Mouse (Mus musculus) forebrain, embryonic 13.5 days (tissue): ENCODE results near the gene Ctdnep1. TPM values are rescaled to one million over a fixed set of nuclear protein-coding genes. Genes with fewer than 3 reads are reported as not detected.
A peak's percentile ranks its signal among the peaks of the same experiment; 100 is the strongest.

ENCODE experiments used
- ATAC-seq: fragments of 200-750 bp; cut with Nextera tagmentation; 2 replicates; pipeline ENCODE4 v1.8.0; 2017
- H3K27ac ChIP-seq: fragments of 300-500 bp; sonication (generic); 2 replicates; pipeline ENCODE4 v1.5.1; 2015; ENCODE audit warnings: inconsistent platforms, mild to moderate bottlenecking, moderate library complexity
- H3K27me3 ChIP-seq: fragments of 300-500 bp; sonication (generic); 2 replicates; pipeline ENCODE4 v1.6.1; 2015; ENCODE audit warnings: mild to moderate bottlenecking, inconsistent platforms
- H3K36me3 ChIP-seq: fragments of 300-500 bp; sonication (generic); 2 replicates; pipeline ENCODE4 v1.6.1; 2015; ENCODE audit warnings: mild to moderate bottlenecking, inconsistent platforms; ENCODE audit not compliant: poor library complexity, severe bottlenecking
- H3K4me1 ChIP-seq: fragments of 300-500 bp; sonication (generic); 2 replicates; pipeline ENCODE4 v1.6.1; 2015; ENCODE audit warnings: inconsistent platforms
- H3K4me2 ChIP-seq: fragments of 300-500 bp; sonication (generic); 2 replicates; pipeline ENCODE4 v1.6.1; 2015; ENCODE audit warnings: inconsistent platforms, mild to moderate bottlenecking, moderate library complexity
- H3K4me3 ChIP-seq: fragments of 300-500 bp; sonication (generic); 2 replicates; pipeline ENCODE4 v1.5.1; 2015; ENCODE audit warnings: mild to moderate bottlenecking, inconsistent platforms
- H3K9ac ChIP-seq: fragments of 300-500 bp; sonication (generic); 2 replicates; pipeline ENCODE4 v1.6.1; 2015; ENCODE audit warnings: mild to moderate bottlenecking, inconsistent platforms
- H3K9me3 ChIP-seq: fragments of 300-500 bp; sonication (generic); replicated peaks from 2 replicates; pipeline ENCODE4 v1.6.1; 2016; ENCODE audit warnings: inconsistent platforms
- WGBS: fragments of 180-500 bp; shearing (Covaris S2); methylation state at CpG from one replicate; pipeline ENCODE4 v1.1.7; 2015; 5-methylcytosine and 5-hydroxymethylcytosine counted together
- polyA plus RNA-seq: library from polyadenylated mRNA; unstranded; fragments of >200 nt; fragmentation: Nextera tagmentation; extraction: Ambion mirVana; gene quantifications from 2 replicates; pipeline ENCODE4 v1.2.1, GENCODE M21; 2015

The Ctdnep1 gene
- polyA plus RNA-seq, 1 experiment from 2014 or later: 21.1 TPM

DNA sequence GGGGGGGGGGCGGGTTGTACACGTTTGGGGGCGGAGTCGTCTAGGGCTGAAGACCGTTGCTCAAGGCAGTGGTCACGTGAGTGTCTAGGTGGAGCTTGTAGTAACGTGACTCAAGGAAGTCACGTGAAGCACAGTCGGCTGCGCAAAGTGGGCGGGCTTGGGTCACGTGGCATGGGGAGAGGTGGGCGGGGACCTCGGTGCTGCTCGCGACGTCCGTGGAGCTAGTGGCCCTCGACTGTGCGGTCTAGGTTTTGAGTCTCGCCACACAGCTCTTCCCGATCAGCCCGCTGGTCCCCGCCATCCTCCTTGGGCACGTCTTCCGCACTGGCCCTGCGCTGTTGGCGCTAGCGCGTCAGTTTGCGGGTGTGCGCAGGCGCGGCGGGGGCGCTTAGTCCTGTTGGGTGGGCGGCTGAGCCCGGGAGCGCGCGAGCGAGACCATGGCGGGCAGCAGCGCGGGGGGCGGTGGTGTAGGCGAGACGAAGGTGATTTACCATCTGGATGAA is 19.5 kb downstream of the Ctdnep1 start, which contains the start of gene Dvl2:
Dvl2 (plus strand) TSS at position 200 of the 503 bp plus-strand sequence.
- Histone ChIP-seq H3K9ac (peak within 1 kb of the TSS; percentile 86), H3K4me2 (peak within 1 kb of the TSS; percentile 88), H3K36me3 (peaks cover 38% of the 10 kb centered on the region), H3K27me3 (no peaks in the 10 kb centered on the region), H3K4me3 (peak within 1 kb of the TSS; percentile 69), H3K4me1 (peaks cover 53% of the 10 kb centered on the region), H3K27ac (peak within 1 kb of the TSS; percentile 95), H3K9me3 (no peaks in the 10 kb centered on the region)
- peak; percentile 67 for ATAC-seq
- WGBS: under 1% methylated on average over 48 of the region's 48 CpGs

GRCm38 (mm10) chr11:70001159-70001558 is 20.2 kb downstream of the Ctdnep1 start:
- Histone ChIP-seq H3K4me1 (peaks cover 53% of the 10 kb centered on the region), H3K4me3 (peak overlapping the region; percentile 69), H3K9ac (peak overlapping the region; percentile 86), H3K36me3 (peaks cover 45% of the 10 kb centered on the region), H3K27me3 (no peaks in the 10 kb centered on the region), H3K9me3 (no peaks in the 10 kb centered on the region), H3K27ac (peak overlapping the region; percentile 95), H3K4me2 (peak overlapping the region; percentile 88)
- 16% methylated on average over 8 of the region's 8 CpGs for WGBS
- ATAC-seq: no peak

- Histone ChIP-seq H3K4me2 (peak overlapping the region; percentile 88), H3K9me3 (no peaks in the 10 kb centered on the region), H3K4me1 (peaks cover 53% of the 10 kb centered on the region), H3K27me3 (no peaks in the 10 kb centered on the region), H3K9ac (peak overlapping the region; percentile 86), H3K27ac (no peak overlapping the region), H3K4me3 (peak overlapping the region; percentile 69), H3K36me3 (peaks cover 52% of the 10 kb centered on the region)
- ATAC-seq: no peak
Observed at GRCm38 (mm10) chr11:70001865-70002264, 20.9 kb downstream of the Ctdnep1 start.

- 95% methylated on average over 2 of the region's 2 CpGs for WGBS
- ATAC-seq: no peak
- peak overlapping the region; percentile 88 for H3K4me2 ChIP-seq
- no peaks in the 10 kb centered on the region for H3K27me3 ChIP-seq
- H3K9me3 ChIP-seq: no peaks in the 10 kb centered on the region
- H3K9ac ChIP-seq: peak overlapping the region; percentile 34; the same call in 1 of the 2 replicates
- no peak overlapping the region for H3K27ac ChIP-seq
- peaks cover 58% of the 10 kb centered on the region for H3K36me3 ChIP-seq
- H3K4me3 ChIP-seq: peak overlapping the region; percentile 69
- H3K4me1 ChIP-seq: peaks cover 50% of the 10 kb centered on the region
Observed at GRCm38 (mm10) chr11:70002471-70002870, 21.5 kb downstream of the Ctdnep1 start.

DNA sequence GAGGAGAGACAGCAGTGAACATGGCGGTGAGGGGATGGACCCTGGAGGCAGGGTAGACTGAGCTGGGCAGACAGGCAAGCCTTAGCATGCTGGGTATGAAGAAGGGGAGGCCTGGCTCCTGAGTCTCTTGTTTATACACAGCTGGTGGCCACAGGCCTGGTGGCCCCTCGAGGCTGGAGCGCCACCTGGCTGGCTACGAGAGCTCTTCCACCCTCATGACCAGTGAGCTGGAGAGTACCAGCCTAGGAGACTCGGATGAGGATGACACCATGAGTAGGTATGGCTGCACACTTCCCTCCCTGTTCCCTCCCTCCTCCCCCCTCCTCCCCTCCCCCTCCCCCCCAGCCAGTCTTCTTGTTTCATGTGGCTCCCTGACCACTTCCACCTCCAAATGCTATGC is 24.6 kb downstream of the Ctdnep1 start:
- H3K27ac ChIP-seq: no peak overlapping the region
- H3K36me3 ChIP-seq: peaks cover 62% of the 10 kb centered on the region
- no peak overlapping the region for H3K4me2 ChIP-seq
- H3K4me1 ChIP-seq: peaks cover 34% of the 10 kb centered on the region
- 57% methylated on average over 5 of the region's 5 CpGs for WGBS
- no peak for ATAC-seq
- no peaks in the 10 kb centered on the region for H3K9me3 ChIP-seq
- no peak overlapping the region for H3K9ac ChIP-seq
- no peaks in the 10 kb centered on the region for H3K27me3 ChIP-seq
- no peak overlapping the region for H3K4me3 ChIP-seq

DNA sequence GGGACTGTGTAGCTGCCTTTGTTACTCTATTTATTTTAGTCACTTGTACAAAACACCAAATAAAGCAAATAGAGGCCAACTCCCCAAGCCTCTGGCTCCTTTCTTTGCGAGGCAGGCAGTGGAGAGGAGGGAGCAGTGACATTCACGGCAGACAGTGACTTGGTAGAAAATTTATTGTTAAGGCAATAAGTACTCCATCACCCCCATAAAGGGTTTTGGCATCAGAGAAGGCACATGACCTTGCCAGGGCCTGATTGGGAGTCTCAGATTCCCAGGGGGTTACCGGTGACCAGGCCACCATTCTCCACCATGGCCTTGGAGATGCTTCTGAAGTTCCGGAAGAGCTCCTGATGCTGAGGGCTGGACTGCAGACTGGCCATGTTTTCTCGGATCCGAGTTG is 29.1 kb downstream of the Ctdnep1 start:
- H3K4me2 ChIP-seq: no peak overlapping the region
- peaks cover 9% of the 10 kb centered on the region for H3K4me1 ChIP-seq
- H3K27me3 ChIP-seq: no peaks in the 10 kb centered on the region
- H3K36me3 ChIP-seq: peaks cover 90% of the 10 kb centered on the region
- H3K27ac ChIP-seq: no peak overlapping the region
- no peak overlapping the region for H3K9ac ChIP-seq
- 91% methylated on average over 6 of the region's 6 CpGs for WGBS
- no peak overlapping the region for H3K4me3 ChIP-seq
- H3K9me3 ChIP-seq: no peaks in the 10 kb centered on the region
- no peak for ATAC-seq

DNA sequence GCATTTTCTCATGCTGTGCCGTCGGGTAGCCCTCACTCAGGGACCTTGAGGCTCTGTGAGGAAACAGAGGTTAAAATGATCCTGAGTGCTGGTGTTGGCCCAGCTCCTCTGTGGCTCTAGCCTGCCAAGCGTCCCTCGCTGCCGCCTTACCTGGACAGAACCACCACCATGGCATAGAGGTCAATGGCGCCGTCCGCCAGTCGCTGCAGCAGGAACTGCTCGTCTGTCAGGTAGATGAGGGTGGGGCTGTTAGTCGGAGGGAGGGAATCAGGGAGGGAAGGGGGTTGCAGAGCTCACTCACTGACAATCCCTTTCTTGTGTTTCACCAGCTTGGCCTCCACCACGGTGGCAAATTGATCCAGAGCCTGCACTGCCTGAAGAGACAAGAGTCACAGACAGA is 29.6 kb downstream of the Ctdnep1 start:
- H3K4me1 ChIP-seq: peaks cover 15% of the 10 kb centered on the region
- H3K27me3 ChIP-seq: no peaks in the 10 kb centered on the region
- H3K4me3 ChIP-seq: no peak overlapping the region
- no peak overlapping the region for H3K4me2 ChIP-seq
- no peaks in the 10 kb centered on the region for H3K9me3 ChIP-seq
- ATAC-seq: no peak
- WGBS: 90% methylated on average over 12 of the region's 12 CpGs
- H3K36me3 ChIP-seq: peaks cover 85% of the 10 kb centered on the region
- H3K27ac ChIP-seq: no peak overlapping the region
- H3K9ac ChIP-seq: no peak overlapping the region

DNA sequence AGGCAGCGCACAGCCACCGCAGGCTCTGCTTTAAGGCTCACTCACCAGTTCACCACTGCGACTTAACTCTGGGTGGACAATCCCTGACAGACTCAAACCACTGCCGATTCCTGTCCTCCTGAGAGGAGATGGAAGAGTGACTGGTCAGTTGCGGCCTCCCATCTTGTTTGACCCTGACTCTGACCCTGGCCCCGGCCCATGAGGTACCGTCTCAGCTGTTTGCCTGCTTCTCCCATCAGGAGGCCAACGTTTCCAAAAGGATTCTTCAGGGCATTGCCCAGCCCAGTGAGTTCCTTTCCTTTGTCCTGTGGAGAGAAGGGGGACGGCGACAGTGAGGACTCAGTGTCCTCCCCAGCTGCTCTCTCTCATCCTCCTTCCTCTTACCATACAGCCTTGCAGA is 30.0 kb downstream of the Ctdnep1 start:
- H3K36me3 ChIP-seq: peaks cover 81% of the 10 kb centered on the region
- H3K27ac ChIP-seq: no peak overlapping the region
- H3K27me3 ChIP-seq: no peaks in the 10 kb centered on the region
- 78% methylated on average over 10 of the region's 10 CpGs for WGBS
- no peak overlapping the region for H3K9ac ChIP-seq
- no peaks in the 10 kb centered on the region for H3K9me3 ChIP-seq
- H3K4me3 ChIP-seq: no peak overlapping the region
- ATAC-seq: no peak
- H3K4me1 ChIP-seq: peaks cover 16% of the 10 kb centered on the region
- no peak overlapping the region for H3K4me2 ChIP-seq

GRCm38 (mm10) chr11:70012931-70013330 is 32.0 kb downstream of the Ctdnep1 start:
- ATAC-seq: no peak
- Histone ChIP-seq H3K9ac (0 out of 2 replicates have a peak overlapping the region, but pooled peaks have one; percentile 26), H3K9me3 (no peaks in the 10 kb centered on the region), H3K36me3 (peaks cover 62% of the 10 kb centered on the region), H3K4me3 (no peak overlapping the region), H3K27ac (no peak overlapping the region), H3K27me3 (no peaks in the 10 kb centered on the region), H3K4me1 (peaks cover 26% of the 10 kb centered on the region), H3K4me2 (no peak overlapping the region)
- 81% methylated on average over 9 of the region's 9 CpGs for WGBS

GRCm38 (mm10) chr11:70013408-70013807 is 32.5 kb downstream of the Ctdnep1 start:
- Histone ChIP-seq H3K9ac (no peak overlapping the region), H3K36me3 (peaks cover 57% of the 10 kb centered on the region)

DNA sequence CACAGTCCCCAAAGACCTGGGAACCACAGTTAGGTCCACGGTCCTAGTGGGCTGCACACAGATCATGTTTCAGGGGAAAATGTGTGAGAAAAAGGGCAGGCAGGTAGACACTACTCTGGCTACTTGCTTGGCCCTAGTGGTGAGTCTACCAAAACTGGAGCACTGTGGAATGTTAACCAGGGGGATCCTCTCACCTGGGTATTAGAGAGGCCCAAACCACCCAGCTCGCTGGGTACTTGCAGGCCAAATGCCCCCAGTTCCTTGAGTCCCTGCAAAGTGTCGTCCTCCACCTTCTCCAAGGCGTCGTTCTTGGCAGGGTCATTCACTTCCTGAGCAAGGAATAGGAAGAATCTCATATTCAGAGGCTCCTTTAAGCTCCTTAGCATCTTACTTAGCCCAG is 33.1 kb downstream of the Ctdnep1 start:
- 55% methylated on average over 5 of the region's 5 CpGs for WGBS
- Histone ChIP-seq H3K27ac (0 out of 2 replicates have a peak overlapping the region, but pooled peaks have one; percentile 59), H3K4me2 (peak overlapping the region; percentile 85), H3K4me3 (peak overlapping the region; percentile 59; the same call in 1 of the 2 replicates), H3K4me1 (peaks cover 33% of the 10 kb centered on the region), H3K9ac (0 out of 2 replicates have a peak overlapping the region, but pooled peaks have one; percentile 16), H3K27me3 (no peaks in the 10 kb centered on the region), H3K36me3 (peaks cover 50% of the 10 kb centered on the region), H3K9me3 (no peaks in the 10 kb centered on the region)
- ATAC-seq: no peak

More at GRCm38 (mm10) chr11:70013408-70013807, 32.5 kb downstream of the Ctdnep1 start:
- ATAC-seq: no peak
- Histone ChIP-seq H3K9me3 (no peaks in the 10 kb centered on the region), H3K4me1 (peaks cover 28% of the 10 kb centered on the region), H3K27me3 (no peaks in the 10 kb centered on the region), H3K4me2 (no peak overlapping the region), H3K27ac (no peak overlapping the region), H3K4me3 (no peak overlapping the region)
- 93% methylated on average over 3 of the region's 3 CpGs for WGBS

DNA sequence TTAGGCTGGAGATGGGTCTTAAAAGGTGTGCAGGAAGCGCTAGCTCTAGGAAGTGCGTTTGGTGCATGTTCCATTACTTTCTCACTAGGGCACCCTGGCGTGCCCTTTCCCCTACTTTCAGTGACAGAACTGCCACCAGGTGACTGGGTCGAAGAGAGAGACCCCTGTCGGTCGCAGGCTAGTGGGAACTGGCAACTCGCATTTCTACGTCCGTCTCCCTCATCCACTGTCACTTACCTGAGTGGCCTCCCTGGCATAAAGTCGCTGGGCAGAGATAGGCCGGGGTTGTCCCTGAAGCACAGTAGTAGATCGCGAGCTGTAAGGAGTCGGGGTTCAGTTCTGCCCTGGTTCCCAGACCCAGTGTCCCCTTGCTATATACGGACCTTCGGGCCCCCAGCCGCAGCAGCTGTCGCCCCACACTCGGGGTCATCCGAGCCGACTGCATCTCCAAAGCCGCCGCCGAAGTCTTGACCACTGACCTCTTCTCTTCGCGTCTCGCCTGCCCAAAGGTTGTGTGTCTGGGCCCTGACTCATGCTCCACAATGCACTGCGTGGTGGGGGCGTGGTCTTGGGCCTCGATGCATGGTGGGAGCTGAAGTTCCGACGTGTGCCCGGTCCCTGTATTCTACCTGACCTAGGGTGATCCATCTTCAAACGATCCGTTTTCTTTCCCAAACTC is 34.1 kb downstream of the Ctdnep1 start, which contains the start of gene Acadvl:
Acadvl (minus strand) TSS at position 532 of the 679 bp plus-strand sequence.
- Histone ChIP-seq H3K4me2 (peak within 1 kb of the TSS; percentile 85), H3K4me3 (peak within 1 kb of the TSS; percentile 59), H3K27ac (peak within 1 kb of the TSS; percentile 59), H3K4me1 (peaks cover 42% of the 10 kb centered on the region), H3K9me3 (no peaks in the 10 kb centered on the region), H3K36me3 (peaks cover 41% of the 10 kb centered on the region), H3K27me3 (no peaks in the 10 kb centered on the region), H3K9ac (peak within 1 kb of the TSS; percentile 83)
- WGBS: under 1% methylated on average over 35 of the region's 35 CpGs
- ATAC-seq: peak; percentile 84
